Mouse (Mus musculus) intestine, postnatal 0 days (tissue): ENCODE measurements at regions not wholly inside any gene's neighbourhood (a gene's known extent, or its start where the extent isn't known, plus 50 kb on each side); places are given as distances from the start of the nearest gene placed in this dataset.

Experiments
- ATAC-seq: fragments of 200-750 bp; cut with Nextera tagmentation; 2 replicates; pipeline ENCODE4 v1.8.0; 2017; ENCODE audit warnings: mild to moderate bottlenecking, moderate TSS enrichment, moderate library complexity
- H3K27ac ChIP-seq: fragments of 300-500 bp; sonication (generic); 2 replicates; pipeline ENCODE4 v1.5.1; 2014; ENCODE audit warnings: mild to moderate bottlenecking, low read depth, low read length, moderate library complexity
- H3K27me3 ChIP-seq: fragments of 300-500 bp; sonication (generic); replicated peaks from 2 replicates; pipeline ENCODE4 v1.6.1; 2014; ENCODE audit warnings: low read length, mixed read lengths; ENCODE audit not compliant: control insufficient read depth, insufficient read depth
- H3K36me3 ChIP-seq: fragments of 300-500 bp; sonication (generic); 2 replicates; pipeline ENCODE4 v1.6.1; 2014; ENCODE audit warnings: mild to moderate bottlenecking, moderate library complexity; ENCODE audit not compliant: control insufficient read depth, insufficient read depth
- H3K4me1 ChIP-seq: fragments of 300-500 bp; sonication (generic); replicated peaks from 2 replicates; pipeline ENCODE4 v1.6.1; 2014; ENCODE audit warnings: antibody characterized with exemption, low read length, mixed read lengths; ENCODE audit not compliant: control insufficient read depth, insufficient read depth
- H3K4me2 ChIP-seq: fragments of 300-500 bp; sonication (generic); replicated peaks from 2 replicates; pipeline ENCODE4 v1.6.1; 2014; ENCODE audit warnings: low read depth, mild to moderate bottlenecking, moderate library complexity
- H3K4me3 ChIP-seq: fragments of 300-500 bp; sonication (generic); 2 replicates; pipeline ENCODE4 v1.5.1; 2014; ENCODE audit warnings: low read depth, low read length
- H3K9ac ChIP-seq: fragments of 300-500 bp; sonication (generic); 2 replicates; pipeline ENCODE4 v1.6.1; 2014; ENCODE audit warnings: mild to moderate bottlenecking, low read depth, low read length
- H3K9me3 ChIP-seq: fragments of 300-500 bp; sonication (generic); 2 replicates; pipeline ENCODE4 v1.6.1; 2016; ENCODE audit warnings: mixed run types; ENCODE audit not compliant: control insufficient read depth
- CTCF ChIP-seq: sonication (generic); IDR thresholded peaks from 2 replicates; pipeline ENCODE4 v1.5.1; 2016; ENCODE audit warnings: low read depth, mild to moderate bottlenecking, control low read depth, antibody characterized with exemption, moderate library complexity
- WGBS: fragments of 180-500 bp; shearing (Covaris S2); extraction: QIAGEN DNeasy Blood & Tissue Kit; methylation state at CpG from one replicate; pipeline ENCODE4 v1.1.7; 2014; 5-methylcytosine and 5-hydroxymethylcytosine counted together

DNA sequence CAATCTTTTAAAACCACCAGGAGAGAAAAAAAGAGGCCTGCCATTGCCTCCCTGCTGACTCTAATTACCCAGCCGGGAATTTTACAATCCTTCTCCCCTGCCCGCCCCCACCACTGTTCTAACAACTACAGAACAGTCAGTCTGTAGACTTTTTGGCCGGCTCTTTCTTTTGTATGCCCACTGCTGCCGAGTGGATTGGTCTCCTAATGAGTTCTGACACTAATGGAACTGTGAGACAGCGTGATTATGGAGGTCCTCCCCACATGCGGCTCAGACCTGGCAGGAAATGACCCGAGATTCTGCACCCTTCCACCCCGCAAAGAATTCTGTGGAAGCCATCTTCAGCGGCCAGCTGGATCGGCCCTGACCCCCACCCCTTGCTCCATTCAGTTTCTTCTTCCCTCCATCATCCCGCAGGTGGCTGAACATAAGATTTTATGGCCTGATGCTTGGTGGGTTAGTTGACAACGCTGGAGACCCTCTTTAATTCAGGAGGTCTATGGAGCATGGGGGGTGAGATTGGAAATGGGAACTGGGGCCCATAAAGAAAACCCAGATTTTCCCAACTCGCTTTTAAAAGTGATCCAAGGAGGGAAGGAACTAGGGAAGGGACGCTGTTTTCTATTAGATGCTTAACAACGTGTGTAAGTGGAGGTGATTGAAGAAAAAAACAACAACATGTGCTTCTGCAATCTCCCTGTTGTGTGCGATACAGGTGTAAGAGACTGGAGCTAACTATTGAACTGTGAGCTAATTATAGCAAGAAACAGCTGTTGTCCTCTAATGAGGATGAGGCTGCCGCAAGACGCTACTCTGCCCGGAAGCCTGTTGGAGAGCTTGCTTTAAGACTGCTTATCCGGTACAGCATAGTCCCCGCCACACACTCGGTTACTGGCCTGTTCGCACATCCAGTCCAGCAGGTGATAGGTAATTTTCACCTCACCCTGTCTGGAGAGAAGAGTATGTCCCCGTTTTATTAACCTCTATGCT is 323.6 kb downstream of the Icos start:
- no peak for ATAC-seq
- no peaks in the 10 kb centered on the region for H3K27me3 ChIP-seq
- WGBS = 69% methylated on average over 24 of the region's 24 CpGs
- H3K4me2 ChIP-seq = no peak overlapping the region
- H3K9ac ChIP-seq = no peak overlapping the region
- H3K4me3 ChIP-seq = no peak overlapping the region
- H3K27ac ChIP-seq = no peak overlapping the region
- H3K9me3 ChIP-seq = no peaks in the 10 kb centered on the region
- H3K4me1 ChIP-seq = no peaks in the 10 kb centered on the region
- no peak for TF ChIP-seq CTCF
- H3K36me3 ChIP-seq = no peaks in the 10 kb centered on the region

DNA sequence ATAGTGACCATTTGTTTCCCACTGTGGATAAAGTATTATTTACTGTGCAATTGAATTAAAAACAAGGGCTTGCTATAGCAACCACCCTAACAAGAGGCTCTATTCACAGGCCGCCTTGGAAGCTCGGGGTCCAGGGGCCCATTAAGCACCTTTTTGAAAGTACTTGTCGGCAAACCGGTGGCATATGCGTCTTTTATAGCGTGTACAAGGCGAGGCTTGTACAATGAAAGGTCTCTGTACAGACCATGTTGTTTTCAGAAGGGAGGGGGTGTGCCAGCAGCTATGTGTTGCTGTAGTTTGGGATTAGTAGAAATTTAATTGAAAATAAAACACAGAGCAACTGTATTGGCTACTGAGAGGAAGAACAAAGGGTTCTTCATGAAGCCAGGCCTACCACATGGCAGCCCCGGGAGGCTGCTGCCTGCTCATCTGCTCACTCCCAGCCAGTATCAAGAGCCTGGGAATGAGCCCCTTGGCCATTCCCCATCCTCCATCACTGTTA is 324.9 kb downstream of the Icos start:
- ATAC-seq = no peak

DNA sequence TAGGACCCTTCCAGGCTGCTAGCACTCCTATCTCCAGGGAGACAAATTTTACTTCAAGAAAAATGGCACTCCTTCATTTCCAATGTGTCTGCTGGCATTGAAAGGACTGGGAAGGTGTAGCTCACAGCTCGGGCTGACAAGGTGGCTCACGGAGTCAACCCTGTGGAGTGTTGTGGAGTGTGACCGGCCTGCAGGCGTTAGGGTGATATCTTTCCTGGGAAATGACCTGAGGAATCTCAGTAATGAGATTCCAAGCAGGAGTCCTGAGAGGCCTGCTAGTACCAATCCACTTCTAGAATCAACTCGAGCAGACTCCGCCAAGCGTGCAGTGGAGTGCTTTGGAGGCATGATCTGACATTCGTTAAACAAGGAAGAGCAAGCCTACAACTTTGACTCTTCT is 328.6 kb downstream of the Icos start:
- no peak for ATAC-seq
- 89% methylated on average over 8 of the region's 8 CpGs for whole genome bisulfite sequencing
- Histone ChIP-seq H3K27ac (no peak overlapping the region), H3K4me2 (no peak overlapping the region), H3K4me3 (no peak overlapping the region), H3K4me1 (no peaks in the 10 kb centered on the region), H3K36me3 (no peaks in the 10 kb centered on the region), H3K9me3 (no peaks in the 10 kb centered on the region), H3K9ac (no peak overlapping the region), H3K27me3 (no peaks in the 10 kb centered on the region)
- no peak for TF ChIP-seq CTCF

More for the DNA sequence above, 324.9 kb downstream of the Icos start:
- WGBS = 77% methylated on average over 8 of the region's 8 CpGs
- H3K9me3 ChIP-seq = no peaks in the 10 kb centered on the region
- H3K4me2 ChIP-seq = no peak overlapping the region
- H3K36me3 ChIP-seq = no peaks in the 10 kb centered on the region
- no peaks in the 10 kb centered on the region for H3K27me3 ChIP-seq
- no peak overlapping the region for H3K27ac ChIP-seq
- no peaks in the 10 kb centered on the region for H3K4me1 ChIP-seq
- no peak for TF ChIP-seq CTCF
- no peak overlapping the region for H3K9ac ChIP-seq
- no peak overlapping the region for H3K4me3 ChIP-seq

DNA sequence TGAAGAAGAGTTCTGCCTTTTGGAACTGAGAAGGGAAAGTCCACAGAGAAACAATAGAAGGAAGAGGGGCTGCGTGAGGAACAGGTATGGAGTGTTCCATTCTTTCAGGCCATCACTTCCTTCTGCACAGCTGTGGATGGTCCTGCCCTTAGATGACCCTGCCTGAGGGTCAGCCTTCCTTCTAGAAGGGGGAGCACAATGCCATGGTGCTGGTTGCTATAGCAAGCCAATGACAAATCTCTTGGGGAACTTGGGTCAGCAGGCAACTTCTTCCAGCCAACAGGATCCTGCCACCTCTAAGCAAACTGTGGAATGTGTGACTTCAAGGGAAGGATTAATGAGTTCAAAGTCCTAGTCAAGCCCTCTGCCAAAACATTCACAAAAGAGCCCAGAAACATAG is 329.1 kb upstream of the Pard3b start:
- no peak overlapping the region for H3K27ac ChIP-seq
- no peaks in the 10 kb centered on the region for H3K4me1 ChIP-seq
- H3K27me3 ChIP-seq = no peaks in the 10 kb centered on the region
- 68% methylated on average over 1 of the region's 1 CpGs for WGBS
- H3K36me3 ChIP-seq = no peaks in the 10 kb centered on the region
- no peak for ATAC-seq
- H3K9me3 ChIP-seq = no peaks in the 10 kb centered on the region
- H3K4me2 ChIP-seq = no peak overlapping the region
- no peak overlapping the region for H3K9ac ChIP-seq
- TF ChIP-seq CTCF = no peak
- H3K4me3 ChIP-seq = no peak overlapping the region

DNA sequence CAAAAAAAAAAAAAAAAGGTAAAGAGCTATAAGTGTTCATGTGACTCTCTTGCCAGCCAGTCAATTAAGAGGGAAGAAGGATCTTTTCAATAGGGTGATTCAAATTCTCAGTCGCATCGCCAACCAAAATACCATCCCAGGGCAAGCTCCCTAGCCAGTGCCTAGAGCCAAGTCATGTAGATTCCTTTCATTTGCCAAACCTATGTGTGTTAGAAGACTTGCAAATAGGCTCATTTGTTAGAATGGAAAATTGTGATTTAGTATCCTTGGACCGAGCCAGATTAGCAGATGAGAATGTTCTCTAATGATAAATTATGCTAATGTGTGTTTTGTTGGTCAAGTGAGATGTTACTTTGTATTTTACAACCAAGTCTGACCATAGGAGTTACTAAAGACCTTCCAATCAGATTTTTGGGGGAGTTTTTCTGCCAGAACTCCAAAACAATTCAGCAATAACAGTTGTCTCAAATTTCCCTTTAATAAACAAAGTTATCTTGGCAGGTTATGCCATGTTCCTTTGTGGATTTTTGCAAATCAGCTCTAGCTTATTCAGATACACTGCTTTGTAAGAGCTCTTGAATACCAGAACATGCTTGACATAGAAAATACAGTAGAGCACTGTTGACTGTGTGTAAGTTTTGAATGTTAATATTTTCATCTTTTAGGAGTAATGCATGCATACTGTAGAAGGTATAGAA is 328.4 kb upstream of the Pard3b start:
- 93% methylated on average over 3 of the region's 3 CpGs for whole genome bisulfite sequencing
- Histone ChIP-seq H3K4me1 (no peaks in the 10 kb centered on the region), H3K9me3 (no peaks in the 10 kb centered on the region), H3K27me3 (no peaks in the 10 kb centered on the region), H3K36me3 (no peaks in the 10 kb centered on the region), H3K27ac (no peak overlapping the region), H3K4me3 (no peak overlapping the region), H3K9ac (no peak overlapping the region), H3K4me2 (no peak overlapping the region)
- no peak for TF ChIP-seq CTCF
- ATAC-seq = no peak

DNA sequence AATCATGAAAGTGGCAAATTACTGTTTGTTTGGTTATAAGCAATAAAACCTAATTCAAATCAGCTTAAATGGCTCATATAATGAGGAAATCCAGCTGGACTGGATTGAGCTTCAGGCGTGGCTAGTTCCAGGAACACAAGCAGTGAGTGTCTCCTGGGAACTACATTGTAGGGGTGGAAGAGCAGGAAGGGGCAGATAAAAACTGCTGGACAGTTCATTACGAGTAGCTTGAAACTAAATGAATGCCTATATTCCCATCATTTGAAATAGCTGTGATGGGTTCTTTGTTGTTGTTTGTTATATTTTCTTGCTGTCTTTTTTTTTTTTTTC is 327.9 kb upstream of the Pard3b start:
- Histone ChIP-seq H3K4me3 (no peak overlapping the region), H3K27ac (no peak overlapping the region), H3K4me1 (no peaks in the 10 kb centered on the region), H3K27me3 (no peaks in the 10 kb centered on the region), H3K4me2 (no peak overlapping the region), H3K9me3 (no peaks in the 10 kb centered on the region), H3K9ac (no peak overlapping the region), H3K36me3 (no peaks in the 10 kb centered on the region)
- ATAC-seq = no peak
- no peak for TF ChIP-seq CTCF
- 29% methylated on average over 2 of the region's 2 CpGs for WGBS
